Mouse (Mus musculus) embryo, embryonic 10.5 days (tissue): ENCODE data around the gene Sytl3.

ENCODE experiments used
- DNase-seq: peaks from one replicate; pipeline ENCODE4 v3.0.0-alpha.2; 2015; ENCODE audit warnings: low spot score

Sytl3 gene

DNA sequence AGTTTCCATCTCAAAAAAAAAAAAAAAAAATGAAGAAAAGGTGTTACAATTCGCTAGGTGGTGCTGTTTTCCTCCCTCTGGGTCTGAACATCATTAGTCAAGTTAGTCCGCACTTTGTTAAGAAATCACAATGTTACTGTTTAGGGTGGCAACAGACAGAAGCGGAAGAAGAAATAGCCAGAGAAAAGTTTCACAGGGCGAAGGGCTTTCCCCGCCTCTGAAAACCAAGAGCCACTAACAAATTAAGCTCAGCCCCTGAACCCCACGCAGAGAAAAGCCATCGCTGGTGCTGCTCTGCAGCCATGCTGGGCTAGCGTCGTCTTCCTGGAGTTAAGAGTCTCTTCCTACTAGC, 119.4 kb downstream of the Sytl3 start:
- peak; percentile 82 for DNase-seq

DNA sequence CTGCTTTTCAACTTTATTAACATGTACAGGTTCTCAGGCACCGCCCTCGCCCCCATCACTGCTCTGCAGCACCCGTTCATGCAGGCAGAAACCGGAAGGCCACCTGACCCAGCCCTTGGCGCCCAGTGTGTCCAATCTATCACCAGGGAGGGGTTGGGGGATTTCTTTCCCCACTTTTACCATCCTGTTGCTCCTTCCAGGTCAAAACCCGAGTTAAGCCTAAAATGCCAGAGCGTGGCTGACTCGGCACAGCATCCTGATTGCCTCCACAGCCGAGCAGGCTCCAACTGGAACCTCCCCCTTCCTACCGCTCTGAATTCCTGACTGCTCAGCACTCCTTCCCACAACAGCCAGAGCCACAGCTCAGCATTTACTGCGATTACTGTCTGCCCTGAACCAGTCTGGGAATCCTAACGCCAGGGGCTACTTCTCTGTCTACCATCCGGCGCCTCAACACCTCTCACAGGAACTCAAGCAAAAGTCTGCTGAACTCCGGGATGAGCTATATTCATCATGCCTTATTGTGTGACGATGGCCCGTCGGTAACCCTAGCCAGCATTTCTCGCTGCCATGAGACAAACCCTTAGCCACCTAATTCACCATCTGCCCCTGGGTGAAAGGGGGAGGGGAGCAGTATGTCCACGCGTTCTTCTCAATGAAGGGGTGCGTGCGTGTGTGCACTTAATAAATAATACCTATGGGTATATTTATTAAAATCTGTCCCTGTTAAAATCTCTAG, 120.0 kb downstream of the Sytl3 start:
- peak; percentile 80 for DNase-seq

DNA sequence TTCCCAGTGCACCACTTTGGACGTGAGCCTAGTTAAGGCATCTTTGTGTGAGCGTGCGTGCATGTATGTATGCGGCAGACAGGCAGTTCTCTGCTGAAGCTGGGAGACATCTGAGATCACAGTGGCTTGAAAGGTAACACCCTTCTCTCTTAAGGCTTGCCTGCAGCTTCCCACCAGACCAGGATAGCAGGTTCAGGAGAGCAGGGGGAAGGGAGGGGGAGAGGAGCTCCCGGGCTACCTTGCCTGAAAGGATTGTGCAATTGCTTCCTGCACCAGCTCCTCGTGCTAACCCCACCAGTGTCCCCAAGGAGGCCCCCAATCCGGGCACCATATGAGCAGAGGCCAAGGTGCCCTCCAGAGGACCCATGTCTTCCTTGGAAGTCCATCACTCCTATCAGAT, 120.7 kb downstream of the Sytl3 start:
- DNase-seq, result no peak

DNA sequence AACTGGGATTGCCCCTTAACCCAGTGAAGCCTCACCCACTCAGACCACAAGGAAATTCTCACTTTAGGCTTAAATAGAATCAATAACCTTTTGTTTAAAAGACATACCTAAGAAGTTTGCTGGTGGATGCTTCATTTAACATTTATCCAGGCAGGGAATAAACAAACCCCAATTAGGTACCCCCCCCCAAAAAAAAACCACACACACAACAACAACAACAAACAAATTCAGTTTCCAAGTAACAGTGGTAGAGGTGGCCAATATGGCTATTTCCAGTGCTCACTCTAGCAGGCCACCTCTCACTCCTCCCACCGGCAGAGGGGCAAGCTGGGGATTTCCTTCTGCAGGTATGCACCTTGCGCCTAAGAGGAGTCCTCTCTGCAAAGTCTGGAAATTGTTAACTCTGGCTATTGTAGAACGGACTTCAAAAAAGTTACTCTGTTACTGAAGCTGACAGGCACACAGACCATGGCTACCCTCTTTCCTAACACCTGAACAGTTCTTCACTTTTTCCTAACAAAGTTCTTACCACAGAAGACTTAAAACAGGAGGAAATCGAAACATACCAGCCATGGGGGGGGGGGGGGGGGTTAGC, 121.7 kb downstream of the Sytl3 start:
- no peak for DNase-seq

DNA sequence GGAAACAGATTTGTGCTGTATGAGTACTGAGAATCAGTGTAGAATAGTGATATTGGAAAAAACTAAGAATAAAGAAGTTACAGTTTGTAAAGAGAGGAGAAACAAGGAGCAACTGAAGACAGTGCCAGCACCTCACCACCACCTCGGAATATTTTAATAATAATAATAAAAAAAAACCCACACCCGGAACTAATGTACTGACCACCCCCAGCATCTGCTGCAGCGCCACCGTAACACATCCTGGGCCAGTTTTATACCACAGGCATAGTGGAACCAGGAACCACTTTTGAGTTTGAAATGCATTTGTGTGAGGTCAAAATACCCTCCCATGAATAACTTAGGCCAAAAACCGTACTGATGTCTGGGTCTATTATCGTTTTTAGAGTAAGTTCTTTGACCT, 122.4 kb downstream of the Sytl3 start:
- no peak for DNase-seq

DNA sequence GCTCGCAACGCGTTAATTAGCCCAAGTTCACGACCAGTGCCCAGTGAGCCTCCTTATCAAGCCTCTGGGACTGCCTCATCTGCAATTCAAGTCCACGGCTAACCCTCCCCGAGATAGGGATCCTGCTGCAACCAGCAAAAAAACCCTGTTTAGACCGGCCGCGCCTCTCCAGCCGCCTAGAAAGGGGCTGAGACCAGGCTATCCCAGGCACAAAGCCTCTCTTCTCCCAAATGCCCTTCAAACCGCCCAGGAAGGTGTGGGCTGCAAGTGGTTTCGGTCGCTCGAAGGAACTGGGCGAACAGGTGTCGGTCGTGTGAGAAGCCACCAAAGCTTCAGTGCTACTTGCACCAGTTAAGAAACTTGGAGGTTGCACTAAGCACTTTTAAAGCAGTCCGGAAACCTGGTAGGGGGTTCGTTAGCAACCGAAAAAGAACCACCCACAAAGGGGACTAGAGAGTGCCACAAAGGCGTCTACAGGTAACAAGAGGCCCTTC, 123.2 kb downstream of the Sytl3 start:
- DNase-seq, result peak; percentile 65

DNA sequence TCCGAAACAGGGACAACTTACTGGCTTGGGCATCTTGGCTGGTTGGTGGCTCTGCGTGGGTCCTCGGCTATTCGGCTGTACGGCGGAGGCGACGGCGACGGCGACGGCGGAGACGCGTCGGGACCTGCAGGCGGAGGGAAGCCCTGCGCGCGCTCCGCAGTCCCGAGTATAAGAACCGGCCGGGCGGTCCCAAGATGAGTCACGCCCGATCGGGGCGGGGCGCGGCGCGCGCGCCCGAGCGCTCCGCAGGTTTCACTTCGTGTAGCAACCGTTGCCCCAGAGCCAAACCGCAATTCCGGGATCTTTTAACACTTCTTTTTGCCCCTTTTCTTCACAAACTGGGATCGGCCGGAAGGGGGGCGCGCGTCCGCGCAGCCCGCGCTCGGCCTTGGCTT, 123.7 kb downstream of the Sytl3 start, which contains the start of gene Ezr:
Gene Ezr, minus strand, starts transcription at position 174 of the 395 bp plus-strand sequence.
- DNase-seq, result peak; percentile 88

DNA sequence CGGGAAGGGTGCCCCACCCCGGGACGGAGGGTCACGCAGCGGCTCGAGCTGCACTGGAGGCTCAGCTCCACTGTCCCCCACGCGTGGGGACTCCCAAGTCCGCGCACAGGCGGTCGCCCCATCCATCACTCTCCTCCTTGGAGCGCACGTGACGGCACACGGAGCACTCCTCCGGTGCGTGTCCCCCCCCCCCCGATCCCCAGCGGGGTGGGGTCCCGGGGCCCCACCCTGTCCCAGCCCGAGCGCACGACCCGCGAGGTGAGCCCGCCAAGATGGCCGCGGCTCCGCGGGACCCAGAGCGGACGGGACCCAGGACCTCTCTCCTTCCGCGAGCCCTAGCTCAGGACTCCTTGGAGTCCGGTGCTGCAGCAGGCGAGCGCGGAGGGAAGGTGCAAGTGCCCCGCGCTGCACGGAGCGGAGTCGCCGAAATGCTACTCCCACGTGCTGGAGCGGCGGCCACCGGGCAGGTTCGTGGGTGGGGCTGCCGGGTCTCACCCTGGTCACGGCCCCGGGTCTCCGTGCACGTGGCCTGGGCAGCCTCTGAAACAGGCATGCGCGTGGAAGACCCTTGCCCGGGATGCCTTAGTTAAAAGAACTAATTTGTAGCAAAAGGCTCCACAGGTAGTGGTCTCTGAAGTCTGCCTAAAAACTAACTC, 124.2 kb downstream of the Sytl3 start:
- peak; percentile 69 for DNase-seq

DNA sequence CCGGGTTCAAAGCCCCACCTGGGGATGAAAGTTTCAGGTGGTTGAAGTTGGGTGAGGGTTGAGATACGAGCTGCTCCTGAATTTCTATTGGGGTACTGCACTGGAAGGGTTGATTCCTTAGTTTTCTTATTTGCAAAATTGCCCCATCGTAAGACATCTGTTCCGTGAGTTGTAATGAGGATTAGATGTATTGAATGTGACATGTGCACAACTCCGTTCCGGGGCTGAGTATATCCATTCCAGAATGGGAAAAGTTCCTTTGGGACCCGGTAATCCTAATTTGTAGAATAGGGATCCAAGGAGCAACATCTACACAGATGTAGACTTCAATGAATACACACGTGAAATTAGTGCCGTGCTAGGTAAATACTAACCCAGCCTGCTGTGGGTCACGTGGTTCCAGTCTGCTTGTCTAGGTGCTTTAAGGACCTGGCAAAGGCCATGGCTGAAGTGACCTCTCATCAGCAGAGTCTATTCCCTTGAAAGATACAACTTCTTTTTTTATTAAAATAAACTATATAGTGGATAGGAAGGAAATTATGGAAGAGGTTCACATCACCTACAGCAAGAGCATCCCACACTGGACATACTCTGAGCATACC, 125.0 kb downstream of the Sytl3 start:
- peak; percentile 10 for DNase-seq

DNA sequence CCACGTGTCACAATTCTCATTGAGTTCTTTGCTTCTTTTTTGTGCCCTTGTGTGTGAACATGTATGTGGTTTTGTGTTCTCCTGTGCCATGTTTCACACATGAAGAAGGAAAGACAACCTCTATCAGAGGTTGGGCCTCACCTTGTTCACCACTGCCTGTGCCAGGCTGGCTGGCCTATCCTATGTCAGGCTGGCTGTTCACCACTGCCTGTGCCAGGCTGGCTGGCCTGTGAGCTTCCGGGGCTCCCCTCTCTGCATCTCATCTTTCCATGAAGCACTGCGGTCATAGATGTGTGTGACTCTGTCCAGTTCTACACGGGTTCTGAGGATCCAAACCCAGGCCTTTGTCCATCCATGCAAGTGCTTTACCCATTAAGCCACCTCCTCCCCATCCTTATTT, 128.3 kb downstream of the Sytl3 start:
- no peak for DNase-seq
